Mouse (Mus musculus) intestine, embryonic 14.5 days (tissue): ENCODE results near the gene Gstp3. TPM values are rescaled to one million over a fixed set of nuclear protein-coding genes. Genes with fewer than 3 reads are reported as not detected.

Source experiments
- ATAC-seq: fragments of 200-750 bp; cut with Nextera tagmentation; replicated peaks from 2 replicates; pipeline ENCODE4 v1.8.0; 2017; ENCODE audit warnings: low read depth, moderate number of reproducible peaks, moderate TSS enrichment, moderate library complexity; ENCODE audit not compliant: low FRiP score, low TSS enrichment
- DNase-seq: peaks from one replicate; pipeline ENCODE4 v3.0.0-alpha.2; 2018; ENCODE audit warnings: low spot score
- H3K27ac ChIP-seq: fragments of 300-500 bp; sonication (generic); 2 replicates; pipeline ENCODE4 v1.5.1; 2014; ENCODE audit warnings: low read depth, mild to moderate bottlenecking, control low read depth
- H3K27me3 ChIP-seq: fragments of 300-500 bp; sonication (generic); replicated peaks from 2 replicates; pipeline ENCODE4 v1.6.1; 2014; ENCODE audit warnings: low read length, control low read depth; ENCODE audit not compliant: control insufficient read depth, insufficient read depth
- H3K36me3 ChIP-seq: fragments of 300-500 bp; sonication (generic); 2 replicates; pipeline ENCODE4 v1.6.1; 2014; ENCODE audit warnings: low read length, control low read depth; ENCODE audit not compliant: control insufficient read depth, insufficient read depth
- H3K4me1 ChIP-seq: fragments of 300-500 bp; sonication (generic); replicated peaks from 2 replicates; pipeline ENCODE4 v1.6.1; 2014; ENCODE audit warnings: low read length, control low read depth, mixed read lengths; ENCODE audit not compliant: control insufficient read depth, insufficient read depth
- H3K4me2 ChIP-seq: fragments of 300-500 bp; sonication (generic); 2 replicates; pipeline ENCODE4 v1.6.1; 2014; ENCODE audit warnings: low read length
- H3K4me3 ChIP-seq: fragments of 300-500 bp; sonication (generic); 2 replicates; pipeline ENCODE4 v1.5.1; 2014; ENCODE audit warnings: low read depth, low read length, control low read depth, mixed read lengths
- H3K9ac ChIP-seq: fragments of 300-500 bp; sonication (generic); 2 replicates; pipeline ENCODE4 v1.6.1; 2014; ENCODE audit warnings: mild to moderate bottlenecking, low read length
- H3K9me3 ChIP-seq: fragments of 300-500 bp; sonication (generic); 2 replicates; pipeline ENCODE4 v1.6.1; 2016; ENCODE audit warnings: low read length, control low read depth; ENCODE audit not compliant: control insufficient read depth
- WGBS: fragments of 180-500 bp; shearing (Covaris S2); extraction: QIAGEN DNeasy Blood & Tissue Kit; methylation state at CpG from one replicate; pipeline ENCODE4 v1.1.7; 2014; 5-methylcytosine and 5-hydroxymethylcytosine counted together
- polyA plus RNA-seq: library from polyadenylated mRNA; unstranded; fragments of >200 nt; fragmentation: Nextera tagmentation; extraction: Ambion mirVana; gene quantifications from 2 replicates; pipeline ENCODE4 v1.2.1, GENCODE M21; 2014

Gstp3 gene
- polyA plus RNA-seq, 1 experiment from 2014 or later = 1.3 TPM

DNA sequence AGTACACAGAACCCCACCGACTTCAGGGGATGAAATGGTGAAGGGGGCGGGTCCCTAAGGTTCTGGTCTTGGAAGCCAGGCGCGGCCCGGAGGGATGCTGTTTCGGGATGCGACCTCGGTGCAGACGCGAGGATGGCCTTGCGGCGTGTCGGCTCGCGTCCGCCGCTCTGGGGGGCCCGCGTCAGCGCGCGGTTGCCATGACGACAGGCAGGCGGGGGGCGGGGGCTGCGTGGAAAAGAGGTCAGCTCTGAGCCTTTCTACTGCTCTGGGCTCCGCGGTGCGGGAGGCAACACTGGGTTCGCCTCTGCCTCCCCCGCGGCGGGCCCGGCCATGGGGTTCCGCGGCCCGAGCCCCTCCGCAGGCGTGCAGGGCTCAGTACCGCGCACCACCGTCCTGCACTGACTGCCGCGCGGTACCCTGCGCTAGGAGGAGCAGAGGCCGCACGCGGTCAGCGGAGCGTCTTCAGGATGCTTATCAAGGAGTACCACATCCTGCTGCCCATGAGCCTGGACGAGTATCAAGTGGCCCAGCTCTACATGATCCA lies 41.4 kb upstream of the Gstp3 start:
- H3K4me1 ChIP-seq = peaks cover 30% of the 10 kb centered on the region
- peaks cover 23% of the 10 kb centered on the region for H3K27me3 ChIP-seq
- peak overlapping the region; percentile 41 for H3K4me3 ChIP-seq
- DNase-seq (peak; percentile 67), ATAC-seq (no peak)
- H3K36me3 ChIP-seq = no peaks in the 10 kb centered on the region
- H3K27ac ChIP-seq = no peak overlapping the region
- 0 out of 2 replicates have a peak overlapping the region, but pooled peaks have one; percentile 23 for H3K9ac ChIP-seq
- WGBS = under 1% methylated on average over 52 of the region's 52 CpGs
- H3K4me2 ChIP-seq = peak overlapping the region; percentile 90
- no peaks in the 10 kb centered on the region for H3K9me3 ChIP-seq

- peak within 1 kb of the TSS; percentile 35; the same call in 1 of the 2 replicates for H3K9ac ChIP-seq
- 1% methylated on average over 53 of the region's 53 CpGs for WGBS
- DNase-seq (peak; percentile 81), ATAC-seq (no peak)
- H3K4me2 ChIP-seq = peak within 1 kb of the TSS; percentile 90
- H3K36me3 ChIP-seq = no peaks in the 10 kb centered on the region
- no peaks in the 10 kb centered on the region for H3K9me3 ChIP-seq
- peaks cover 30% of the 10 kb centered on the region for H3K4me1 ChIP-seq
- H3K27ac ChIP-seq = no peak within 1 kb of the TSS
- H3K27me3 ChIP-seq = peaks cover 23% of the 10 kb centered on the region
- peak within 1 kb of the TSS; percentile 41 for H3K4me3 ChIP-seq
Observed at GRCm38 (mm10) chr19:4099837-4100717, 40.7 kb upstream of the Gstp3 start, which contains the start of gene Pitpnm1. TSS of gene Pitpnm1 (plus strand) at chr19:4099998.

DNA sequence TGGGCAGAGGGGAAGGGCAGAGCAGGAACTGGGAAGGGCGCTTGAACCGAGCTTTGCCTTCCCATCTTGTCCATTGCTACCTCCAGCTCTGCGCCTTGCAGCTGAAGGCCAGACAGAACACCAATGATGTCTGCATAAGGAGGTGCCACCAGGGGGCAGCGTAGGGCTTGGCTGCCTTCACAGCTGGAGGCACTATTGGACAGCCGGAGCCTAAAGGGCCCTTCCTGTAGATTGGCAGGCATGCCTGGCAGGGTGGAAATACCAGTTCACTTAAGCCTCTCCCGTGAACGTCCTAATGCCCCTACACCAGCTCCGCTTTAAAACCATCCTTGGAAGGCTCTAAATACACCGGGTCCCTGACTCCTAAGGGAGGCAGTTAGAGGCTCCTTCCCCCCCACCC lies 39.7 kb upstream of the Gstp3 start:
- Histone ChIP-seq H3K9me3 (no peaks in the 10 kb centered on the region), H3K4me1 (peaks cover 30% of the 10 kb centered on the region), H3K4me3 (no peak overlapping the region), H3K36me3 (no peaks in the 10 kb centered on the region), H3K4me2 (peak overlapping the region; percentile 90), H3K27ac (no peak overlapping the region), H3K27me3 (peaks cover 23% of the 10 kb centered on the region), H3K9ac (no peak overlapping the region)
- peak; percentile 94 for DNase-seq
- ATAC-seq = no peak
- WGBS = 9% methylated on average over 9 of the region's 9 CpGs

GRCm38 (mm10) chr19:4098426-4098825 lies 39.1 kb upstream of the Gstp3 start:
- no peak overlapping the region; the same call in 1 of the 2 replicates for H3K4me2 ChIP-seq
- peaks cover 30% of the 10 kb centered on the region for H3K4me1 ChIP-seq
- H3K27ac ChIP-seq = no peak overlapping the region
- H3K27me3 ChIP-seq = peaks cover 23% of the 10 kb centered on the region
- H3K4me3 ChIP-seq = no peak overlapping the region
- no peaks in the 10 kb centered on the region for H3K36me3 ChIP-seq
- ATAC-seq (no peak), DNase-seq (no peak)
- H3K9ac ChIP-seq = no peak overlapping the region
- 84% methylated on average over 13 of the region's 13 CpGs for WGBS
- H3K9me3 ChIP-seq = no peaks in the 10 kb centered on the region

GRCm38 (mm10) chr19:4097441-4097825 lies 38.1 kb upstream of the Gstp3 start:
- Histone ChIP-seq H3K36me3 (no peaks in the 10 kb centered on the region), H3K4me3 (peak overlapping the region; percentile 56), H3K27ac (peak overlapping the region; percentile 84), H3K9me3 (no peaks in the 10 kb centered on the region), H3K27me3 (peaks cover 20% of the 10 kb centered on the region), H3K4me1 (peaks cover 30% of the 10 kb centered on the region), H3K4me2 (peak overlapping the region; percentile 67), H3K9ac (peak overlapping the region; percentile 41)
- under 1% methylated on average over 21 of the region's 21 CpGs for WGBS
- DNase-seq (no peak), ATAC-seq (peak; percentile 24)

DNA sequence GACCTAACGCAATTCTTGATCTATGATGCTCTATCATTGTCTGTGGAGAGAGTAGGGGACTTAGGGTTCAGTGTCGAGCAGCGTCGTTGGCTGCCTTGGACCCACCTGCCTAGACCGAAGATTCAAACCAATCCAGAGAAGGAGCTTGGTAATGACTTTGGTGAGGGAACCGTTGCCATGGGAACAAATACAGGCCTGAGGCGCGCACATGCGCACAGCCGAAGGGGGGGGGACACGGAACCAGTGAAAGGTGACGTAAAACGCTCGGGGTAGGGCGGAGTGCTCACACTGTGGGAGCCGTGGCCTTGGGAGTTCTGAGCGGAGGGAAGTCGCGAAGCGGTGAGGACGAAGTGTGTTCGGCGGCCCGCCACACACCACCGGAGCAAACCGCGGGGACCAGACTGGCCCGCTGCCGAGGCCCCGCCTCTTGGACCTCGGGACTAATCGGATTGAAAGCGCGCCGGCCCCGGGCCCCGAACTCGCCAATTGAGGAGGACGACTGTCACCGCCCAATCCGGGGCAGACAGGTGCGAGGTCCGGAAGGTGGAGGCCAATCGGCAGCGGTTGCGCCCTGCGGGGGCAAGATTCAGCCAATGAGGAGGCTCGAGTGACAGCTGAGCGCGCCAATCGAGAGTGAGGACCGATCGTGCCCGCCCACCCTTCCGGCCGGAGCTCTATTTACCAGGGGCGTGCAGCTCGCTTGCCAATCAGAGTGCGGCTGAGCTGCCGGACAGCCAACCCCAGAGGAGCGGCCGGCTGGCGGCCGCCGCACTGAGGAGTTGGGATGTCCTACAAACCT lies 37.5 kb upstream of the Gstp3 start, which contains the start of gene Cdk2ap2:
TSS of gene Cdk2ap2 (plus strand) at position 541 of the 799 bp plus-strand sequence.
- DNase-seq (peak; percentile 100), ATAC-seq (peak; percentile 94)
- Histone ChIP-seq H3K27ac (peak within 1 kb of the TSS; percentile 84), H3K4me2 (peak within 1 kb of the TSS; percentile 67), H3K4me1 (peaks cover 30% of the 10 kb centered on the region), H3K4me3 (peak within 1 kb of the TSS; percentile 56), H3K9me3 (no peaks in the 10 kb centered on the region), H3K27me3 (peaks cover 16% of the 10 kb centered on the region), H3K36me3 (no peaks in the 10 kb centered on the region), H3K9ac (peak within 1 kb of the TSS; percentile 61)
- under 1% methylated on average over 65 of the region's 65 CpGs for WGBS

- ATAC-seq (no peak), DNase-seq (no peak)
- 58% methylated on average over 3 of the region's 3 CpGs for WGBS
- Histone ChIP-seq H3K4me1 (peaks cover 27% of the 10 kb centered on the region), H3K9ac (no peak overlapping the region), H3K4me2 (no peak overlapping the region), H3K4me3 (no peak overlapping the region), H3K27ac (no peak overlapping the region), H3K36me3 (no peaks in the 10 kb centered on the region), H3K27me3 (peaks cover 6% of the 10 kb centered on the region), H3K9me3 (no peaks in the 10 kb centered on the region)
Observed at GRCm38 (mm10) chr19:4095802-4096201, 36.4 kb upstream of the Gstp3 start.

- Histone ChIP-seq H3K4me1 (peaks cover 20% of the 10 kb centered on the region), H3K4me3 (no peak overlapping the region), H3K4me2 (no peak overlapping the region), H3K27me3 (no peaks in the 10 kb centered on the region), H3K9me3 (no peaks in the 10 kb centered on the region), H3K9ac (no peak overlapping the region), H3K36me3 (no peaks in the 10 kb centered on the region), H3K27ac (no peak overlapping the region)
- WGBS = 79% methylated on average over 5 of the region's 5 CpGs
- DNase-seq (no peak), ATAC-seq (no peak)
Observed at GRCm38 (mm10) chr19:4094774-4095303, 35.5 kb upstream of the Gstp3 start.
